Comparison of ENCODE assay signal across 23 mouse cellular contexts in the genomic region with DNA sequence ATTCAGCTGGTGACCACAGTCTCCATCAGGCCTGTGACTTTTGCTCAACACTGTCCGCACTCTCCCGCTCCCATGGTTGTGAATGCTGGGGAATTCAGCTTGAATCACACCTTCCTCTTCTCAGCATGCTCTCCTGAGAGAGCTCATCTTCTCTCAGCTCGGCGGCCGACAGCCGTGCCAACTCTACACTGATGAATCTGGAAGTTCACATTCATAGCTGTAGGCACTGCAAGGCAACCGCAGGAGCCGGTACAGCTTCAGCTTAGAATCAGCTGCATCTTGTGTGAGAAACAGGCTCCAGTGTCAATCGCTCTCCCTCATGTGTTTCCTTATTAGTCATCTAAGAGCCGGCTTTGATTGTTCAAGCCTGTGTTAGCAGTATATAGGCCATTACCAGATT.
DNase-seq lines count a peak whose midpoint lies in the region; ATAC-seq lines count a peak whose summit lies in the region.
"Had no signal": no experiment of that assay in that cellular context is flagged by ENCODE, and none has a peak within 500 bp of the region (broad histone marks: within the 10 kb centered on the region; RNA-seq: fewer than 3 reads in every experiment).

No protein-coding gene starts in this region.

- no peaks in the 10 kb centered on the region for H3K9me3 ChIP-seq in forebrain, embryonic 16.5 days (ENCODE audit: control insufficient read depth, low read length)
- no peaks in the 10 kb centered on the region for H3K9me3 ChIP-seq in forebrain, embryonic 11.5 days (ENCODE audit: control insufficient read depth, low read length)
- H3K9me3 ChIP-seq: embryonic facial prominence, embryonic 15.5 days; forebrain, embryonic 10.5 days; limb, embryonic 15.5 days; liver, embryonic 15.5 days had no signal

- no peak for DNase-seq in forebrain, embryonic 11.5 days (ENCODE audit: low spot score)
- peak; percentile 59 for DNase-seq in layer of hippocampus, adult 9-11 months
- DNase-seq in layer of hippocampus, adult 11-12 months (ENCODE audit: low spot score), result no peak
- DNase-seq in left cerebral cortex, postnatal 14 days (ENCODE audit: low spot score in 2 of 2), result peak; percentile 70 to 72
- DNase-seq in right cerebral cortex, postnatal 25 days, result peak; percentile 73
- DNase-seq in thymus, postnatal 14 days, result no peak
- DNase-seq in gastrocnemius, postnatal 10 days, result no peak
- DNase-seq: adrenal gland, adult 8-10 months; heart, postnatal 36 days; kidney, adult 8-10 months; kidney, postnatal 14 days; midbrain, embryonic 14.5 days; thymus, postnatal 36 days had no signal

- 83% methylated on average over 10 of the region's 10 CpGs for WGBS in forebrain, embryonic 16.5 days
- 95% methylated on average over 10 of the region's 10 CpGs for WGBS in forebrain, embryonic 11.5 days

- no peak overlapping the region for H3K9ac ChIP-seq in forebrain, embryonic 16.5 days (replicated peaks; ENCODE audit: low read depth, low read length)
- H3K9ac ChIP-seq in forebrain, embryonic 11.5 days (ENCODE audit: low read length), result no peak overlapping the region
- H3K9ac ChIP-seq: embryonic facial prominence, embryonic 15.5 days; hindbrain, embryonic 14.5 days; limb, embryonic 15.5 days; liver, embryonic 15.5 days had no signal

- H3K4me3 ChIP-seq in forebrain, embryonic 16.5 days (replicated peaks; ENCODE audit: low read length), result no peak overlapping the region
- H3K4me3 ChIP-seq in forebrain, embryonic 11.5 days (ENCODE audit: low read depth, low read length), result no peak overlapping the region
- H3K4me3 ChIP-seq: embryonic facial prominence, embryonic 15.5 days; forebrain, embryonic 10.5 days; limb, embryonic 15.5 days; liver, embryonic 15.5 days; myocyte had no signal

- peaks cover 9% of the 10 kb centered on the region; the same call in 1 of the 2 replicates for H3K4me1 ChIP-seq in forebrain, embryonic 16.5 days (replicated peaks; ENCODE audit: control insufficient read depth, insufficient read depth, low read length)
- H3K4me1 ChIP-seq in forebrain, embryonic 11.5 days (replicated peaks; ENCODE audit: control insufficient read depth, insufficient read depth, low read length), result no peaks in the 10 kb centered on the region
- H3K4me1 ChIP-seq: embryonic facial prominence, embryonic 15.5 days; forebrain, embryonic 10.5 days; liver, embryonic 15.5 days had no signal

- no peaks in the 10 kb centered on the region for H3K36me3 ChIP-seq in forebrain, embryonic 16.5 days (ENCODE audit: control insufficient read depth, insufficient read depth)
- H3K36me3 ChIP-seq in forebrain, embryonic 11.5 days (ENCODE audit: control insufficient read depth, insufficient read depth, low read length), result no peaks in the 10 kb centered on the region
- H3K36me3 ChIP-seq: embryonic facial prominence, embryonic 15.5 days; forebrain, embryonic 10.5 days; limb, embryonic 15.5 days; liver, embryonic 15.5 days had no signal

- no peak overlapping the region for H3K27ac ChIP-seq in forebrain, embryonic 16.5 days (ENCODE audit: low read length)
- H3K27ac ChIP-seq in forebrain, embryonic 11.5 days (ENCODE audit: low read depth, low read length), result no peak overlapping the region
- H3K27ac ChIP-seq: embryonic facial prominence, embryonic 15.5 days; forebrain, embryonic 10.5 days; hindbrain, embryonic 14.5 days; limb, embryonic 15.5 days; liver, embryonic 15.5 days had no signal

- intact Hi-C loops in left cerebral cortex, postnatal 14 days (cut with DNase I), result loop anchor here (2.0 kb wide), 1 partner anchor 458 kb away; no protein-coding TSS in a partner anchor

- 0 out of 2 replicates have a peak, but pooled peaks have one; percentile 49 for ATAC-seq in forebrain, embryonic 16.5 days
- no peak for ATAC-seq in forebrain, embryonic 11.5 days (replicated peaks; ENCODE audit: low FRiP score)
- ATAC-seq: CD4-positive, CD25-positive, alpha-beta regulatory T cell, adult 4 months; lung, postnatal 0 days; Patski had no signal

- no peaks in the 10 kb centered on the region for H3K27me3 ChIP-seq in forebrain, embryonic 16.5 days (replicated peaks; ENCODE audit: control insufficient read depth, insufficient read depth, low read length)
- no peaks in the 10 kb centered on the region for H3K27me3 ChIP-seq in forebrain, embryonic 11.5 days (ENCODE audit: control insufficient read depth, insufficient read depth, low read length)
- H3K27me3 ChIP-seq: embryonic facial prominence, embryonic 15.5 days; limb, embryonic 15.5 days; liver, embryonic 15.5 days had no signal

- H3K4me2 ChIP-seq in forebrain, embryonic 16.5 days (ENCODE audit: low read length), result no peak overlapping the region
- H3K4me2 ChIP-seq in forebrain, embryonic 11.5 days (ENCODE audit: low read depth, low read length, severe bottlenecking), result no peak overlapping the region
- H3K4me2 ChIP-seq: embryonic facial prominence, embryonic 15.5 days; hindbrain, embryonic 14.5 days; limb, embryonic 15.5 days; liver, embryonic 15.5 days had no signal

Comparison
In these comparisons a context has a peak if more than half of its experiments do, and no peak if none do; other contexts are left out.
1. DNase-seq: peak in layer of hippocampus, adult 9-11 months (single experiment), left cerebral cortex, postnatal 14 days (2 of 2) and right cerebral cortex, postnatal 25 days (single experiment); none in forebrain, embryonic 11.5 days (single experiment), layer of hippocampus, adult 11-12 months (single experiment), thymus, postnatal 14 days (single experiment) and gastrocnemius, postnatal 10 days (single experiment).